Mouse (Mus musculus): ENCODE results near the gene Adam1b. TPM values are rescaled to one million over a fixed set of nuclear protein-coding genes. Genes with fewer than 3 reads are reported as not detected.

Gene Adam1b
- polyA plus RNA-seq (2014; fragmentation: Illumina TruSeq; extraction: RNeasy Lipid Tissue Mini Kit (QIAGEN cat#74804)), result not detected

GRCm38 (mm10) chr5:121503231-121503630, at the start of gene Adam1b:
Gene Adam1b, minus strand, starts transcription at chr5:121503435.

GRCm38 (mm10) chr5:121545793-121546529, 42.7 kb upstream of the Adam1b start, which contains the start of gene Mapkapk5:
Gene Mapkapk5, minus strand, starts transcription at chr5:121545905.

GRCm38 (mm10) chr5:121544910-121545792, 41.9 kb upstream of the Adam1b start, which contains the start of the genes Adam1a and Gm42878:
Gene Adam1a, minus strand, starts transcription at chr5:121545482.
Gene Gm42878, minus strand, starts transcription at chr5:121545482.

GRCm38 (mm10) chr5:121452026-121452869, 51.0 kb downstream of the Adam1b start, which contains the start of gene Erp29:
Gene Erp29, minus strand, starts transcription at chr5:121452506.

DNA sequence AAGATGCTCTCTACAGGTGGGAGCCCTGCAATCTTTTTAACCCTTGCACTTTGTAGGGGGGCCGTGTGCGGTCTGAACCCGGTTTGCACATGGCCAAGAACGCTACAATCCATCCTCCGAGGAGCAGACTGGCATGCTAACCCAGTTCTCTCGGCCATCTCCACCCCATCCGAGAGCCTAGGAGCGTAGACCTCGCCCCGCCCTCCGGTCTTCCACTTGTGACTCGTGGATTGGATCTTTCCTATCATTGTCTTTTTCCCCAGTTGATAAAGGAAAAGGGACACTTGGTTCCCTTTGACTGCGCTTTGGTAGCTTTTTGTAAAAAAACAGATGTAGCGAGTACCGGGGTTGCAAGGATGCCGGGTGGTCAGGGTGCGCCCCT, 51.6 kb downstream of the Adam1b start, which contains the start of gene Tmem116:
TSS of gene Tmem116 (plus strand) at position 250 of the 382 bp plus-strand sequence.

Other genes starting within 250 kb of the Adam1b start
- gene Trafd1, start 117.8 kb downstream of the Adam1b start, polyA plus RNA-seq (2014; fragmentation: Illumina TruSeq; extraction: RNeasy Lipid Tissue Mini Kit (QIAGEN cat#74804)), result 12.7 TPM
- 46.7 TPM for gene Naa25, start 105.5 kb downstream of the Adam1b start, polyA plus RNA-seq (2014; fragmentation: Illumina TruSeq; extraction: RNeasy Lipid Tissue Mini Kit (QIAGEN cat#74804))
- gene Tmem116, start 51.5 kb downstream of the Adam1b start, polyA plus RNA-seq (2014; fragmentation: Illumina TruSeq; extraction: RNeasy Lipid Tissue Mini Kit (QIAGEN cat#74804)), result not detected
- gene Erp29, start 50.9 kb downstream of the Adam1b start, polyA plus RNA-seq (2014; fragmentation: Illumina TruSeq; extraction: RNeasy Lipid Tissue Mini Kit (QIAGEN cat#74804)), result 10.5 TPM
- 2.5 TPM for gene Adam1a, start 42.0 kb upstream of the Adam1b start, polyA plus RNA-seq (2014; fragmentation: Illumina TruSeq; extraction: RNeasy Lipid Tissue Mini Kit (QIAGEN cat#74804))
- gene Gm42878, start 42.0 kb upstream of the Adam1b start, polyA plus RNA-seq (2014; fragmentation: Illumina TruSeq; extraction: RNeasy Lipid Tissue Mini Kit (QIAGEN cat#74804)), result not detected
- gene Mapkapk5, start 42.5 kb upstream of the Adam1b start, polyA plus RNA-seq (2014; fragmentation: Illumina TruSeq; extraction: RNeasy Lipid Tissue Mini Kit (QIAGEN cat#74804)), result 36.1 TPM
- 4.9 TPM for gene Aldh2, start 90.4 kb upstream of the Adam1b start, polyA plus RNA-seq (2014; fragmentation: Illumina TruSeq; extraction: RNeasy Lipid Tissue Mini Kit (QIAGEN cat#74804))
- 3.5 TPM for gene Acad12, start 115.5 kb upstream of the Adam1b start, polyA plus RNA-seq (2014; fragmentation: Illumina TruSeq; extraction: RNeasy Lipid Tissue Mini Kit (QIAGEN cat#74804))
- 0.88 TPM for gene Acad10, start 157.1 kb upstream of the Adam1b start, polyA plus RNA-seq (2014; fragmentation: Illumina TruSeq; extraction: RNeasy Lipid Tissue Mini Kit (QIAGEN cat#74804))
- 29.4 TPM for gene Brap, start 157.1 kb upstream of the Adam1b start, polyA plus RNA-seq (2014; fragmentation: Illumina TruSeq; extraction: RNeasy Lipid Tissue Mini Kit (QIAGEN cat#74804))
- gene Atxn2, start 207.9 kb upstream of the Adam1b start, polyA plus RNA-seq (2014; fragmentation: Illumina TruSeq; extraction: RNeasy Lipid Tissue Mini Kit (QIAGEN cat#74804)), result 268 TPM

Data from ovary, adult 10 weeks (tissue).